10 mouse cellular contexts compared by ENCODE assay signal in the genomic region with DNA sequence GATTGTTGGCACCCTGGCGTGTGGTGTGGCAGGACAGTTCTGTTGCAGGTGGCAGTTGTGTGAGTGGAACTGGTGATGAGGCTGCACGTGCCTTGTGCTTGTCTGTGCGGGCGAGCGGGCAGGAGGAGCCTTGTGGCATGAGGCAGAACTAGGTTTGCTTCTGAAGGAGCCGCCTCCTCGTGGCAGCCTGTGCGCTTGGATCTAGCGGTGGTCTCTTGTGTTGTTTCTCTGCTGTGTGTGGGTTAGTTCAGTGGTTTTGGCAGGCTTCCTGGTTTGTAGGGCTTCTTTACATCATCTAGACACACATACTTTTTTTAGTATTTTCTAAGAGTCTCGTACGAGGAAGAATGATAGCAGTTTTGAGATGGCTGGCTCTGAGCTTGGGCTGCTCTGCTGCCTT. TPM values are rescaled to one million over a fixed set of nuclear protein-coding genes. Genes with fewer than 3 reads are reported as not detected.
DNase-seq lines count a peak whose midpoint lies in the region; ATAC-seq and TF ChIP-seq lines count a peak whose summit lies in the region.
"Had no signal": no experiment of that assay in that cellular context is flagged by ENCODE, and none has a peak within 500 bp of the region (broad histone marks: within the 10 kb centered on the region; RNA-seq: fewer than 3 reads in every experiment).

No protein-coding gene starts in this region.

- H3K9ac ChIP-seq in intestine, postnatal 0 days (ENCODE audit: low read depth, low read length): no peak overlapping the region

- ATAC-seq in erythroblast, adult 5-6 weeks (replicated peaks; ENCODE audit: low FRiP score, poor library complexity, severe bottlenecking): no peak
- ATAC-seq in intestine, postnatal 0 days: no peak

- no peaks in the 10 kb centered on the region for H3K27me3 ChIP-seq in intestine, postnatal 0 days (replicated peaks; ENCODE audit: control insufficient read depth, insufficient read depth, low read length)

- DNase-seq in CD4-positive helper T cell, adult 2 months (ENCODE audit: low read depth, low spot score): peak; percentile 15
- peak; percentile 85 for DNase-seq in brain, adult 2 months (ENCODE audit: low read depth, low spot score)
- DNase-seq in left cerebral cortex, adult 18-20 months (ENCODE audit: low spot score in 2 of 2): peak; percentile 51 to 70
- DNase-seq in right cerebral cortex, postnatal 25 days: peak; percentile 69
- DNase-seq in kidney, postnatal 14 days: no peak
- DNase-seq in adrenal gland, adult 18-20 months (ENCODE audit: low spot score in 2 of 2): no peak
- DNase-seq: gastrocnemius, adult 2 months; kidney, adult 18-20 months had no signal

- no peak for TF ChIP-seq CTCF in intestine, postnatal 0 days (IDR thresholded peaks at IDR 0.05; ENCODE audit: low read depth)

- 82% methylated on average over 11 of the region's 11 CpGs for WGBS in intestine, postnatal 0 days

- no peak overlapping the region for H3K27ac ChIP-seq in intestine, postnatal 0 days (ENCODE audit: low read depth, low read length)
- H3K27ac ChIP-seq: gastrocnemius, adult 2 months had no signal

- no peak overlapping the region for H3K4me3 ChIP-seq in intestine, postnatal 0 days (ENCODE audit: low read depth, low read length)
- H3K4me3 ChIP-seq: gastrocnemius, adult 2 months had no signal

- no peaks in the 10 kb centered on the region for H3K9me3 ChIP-seq in intestine, postnatal 0 days (ENCODE audit: control insufficient read depth)

- no peaks in the 10 kb centered on the region for H3K4me1 ChIP-seq in intestine, postnatal 0 days (replicated peaks; ENCODE audit: control insufficient read depth, insufficient read depth, low read length)

- H3K4me2 ChIP-seq in intestine, postnatal 0 days (replicated peaks; ENCODE audit: low read depth): no peak overlapping the region

- peaks cover 33% of the 10 kb centered on the region; the same call in 1 of the 2 replicates for H3K36me3 ChIP-seq in intestine, postnatal 0 days (ENCODE audit: control insufficient read depth, insufficient read depth)

RNA-seq across cellular contexts. Expression of a gene that starts 11.6 kb away (rescaled TPM):
- total RNA-seq in left cerebral cortex, adult 18-20 months (2021): 1 to 10 TPM; 9.0 to 9.8 TPM
- total RNA-seq in erythroblast, adult 5-6 weeks (2015; ENCODE audit: low replicate concordance): not detected in 2 replicates
- total RNA-seq in erythroblast, adult 5-6 weeks (2017; ENCODE audit: low replicate concordance): 0.34 and 1.4 TPM in 2 replicates
- 21.6 and 21.9 TPM in 2 replicates for polyA plus RNA-seq in intestine, postnatal 0 days (2015; fragmentation: Nextera tagmentation; extraction: Ambion mirVana)
- 10 to 100 TPM in 1 of 2 experiments, 1 to 10 TPM in 1; 5.4 to 10.3 TPM for total RNA-seq in adrenal gland, adult 18-20 months (2021)

RNA-seq across cellular contexts. Expression of a gene that starts 12.8 kb away (rescaled TPM):
- total RNA-seq in left cerebral cortex, adult 18-20 months (2021): 1 to 10 TPM; 7.3 to 7.6 TPM
- total RNA-seq in erythroblast, adult 5-6 weeks (2015; ENCODE audit: low replicate concordance): 1.2 and 4.2 TPM in 2 replicates
- 2.2 and 3.5 TPM in 2 replicates for total RNA-seq in erythroblast, adult 5-6 weeks (2017; ENCODE audit: low replicate concordance)
- polyA plus RNA-seq in intestine, postnatal 0 days (2015; fragmentation: Nextera tagmentation; extraction: Ambion mirVana): 6.7 and 7.2 TPM in 2 replicates
- total RNA-seq in adrenal gland, adult 18-20 months (2021): 10 to 100 TPM; 10.2 to 11.1 TPM

RNA-seq across cellular contexts. Expression of a gene that starts 41.5 kb away (rescaled TPM):
- total RNA-seq in left cerebral cortex, adult 18-20 months (2021): 10 to 100 TPM; 16.3 to 16.5 TPM
- total RNA-seq in erythroblast, adult 5-6 weeks (2015; ENCODE audit: low replicate concordance): 0.42 and 1.5 TPM in 2 replicates
- total RNA-seq in erythroblast, adult 5-6 weeks (2017; ENCODE audit: low replicate concordance): 0.43 TPM in 1 of 2 replicates, not detected in the other
- polyA plus RNA-seq in intestine, postnatal 0 days (2015; fragmentation: Nextera tagmentation; extraction: Ambion mirVana): 2.1 and 2.4 TPM in 2 replicates
- 1 to 10 TPM; 4.8 to 5.9 TPM for total RNA-seq in adrenal gland, adult 18-20 months (2021)

RNA-seq across cellular contexts. Expression of a gene that starts 49.9 kb away (rescaled TPM):
- 10 to 100 TPM; 55.3 to 58.2 TPM for total RNA-seq in left cerebral cortex, adult 18-20 months (2021)
- 233 and 276 TPM in 2 replicates for total RNA-seq in erythroblast, adult 5-6 weeks (2015; ENCODE audit: low replicate concordance)
- 413 and 451 TPM in 2 replicates for total RNA-seq in erythroblast, adult 5-6 weeks (2017; ENCODE audit: low replicate concordance)
- polyA plus RNA-seq in intestine, postnatal 0 days (2015; fragmentation: Nextera tagmentation; extraction: Ambion mirVana): 115 and 120 TPM in 2 replicates
- 10 to 100 TPM; 40.2 to 54.4 TPM for total RNA-seq in adrenal gland, adult 18-20 months (2021)

Comparison
In these comparisons a context has a peak if more than half of its experiments do, and no peak if none do; other contexts are left out.
1. DNase-seq: peak in CD4-positive helper T cell, adult 2 months (single experiment), brain, adult 2 months (single experiment), left cerebral cortex, adult 18-20 months (2 of 2) and right cerebral cortex, postnatal 25 days (single experiment); none in kidney, postnatal 14 days (single experiment) and adrenal gland, adult 18-20 months (0 of 2).